Mouse (Mus musculus): ENCODE results near the gene Spats2l.

- TF ChIP-seq CTCF (IDR thresholded peaks at IDR 0.05), result no peak
- no peak for TF ChIP-seq EP300 (IDR thresholded peaks at IDR 0.05)
These were observed 1.5 kb downstream of the Spats2l start for GRCm38 (mm10) chr1:57775496-57775790.
